Mouse (Mus musculus) stomach, embryonic 14.5 days (tissue): ENCODE results near the gene Rgs16. TPM values are rescaled to one million over a fixed set of nuclear protein-coding genes. Genes with fewer than 3 reads are reported as not detected.

Source experiments
- ATAC-seq: fragments of 200-750 bp; cut with Nextera tagmentation; 2 replicates; pipeline ENCODE4 v1.8.0; 2017; ENCODE audit warnings: low read depth, moderate TSS enrichment; ENCODE audit not compliant: insufficient number of reproducible peaks, insufficient read depth, low FRiP score
- H3K27ac ChIP-seq: fragments of 300-500 bp; sonication (generic); 2 replicates; pipeline ENCODE4 v1.5.1; 2014; ENCODE audit warnings: mild to moderate bottlenecking, low read length, moderate library complexity, mixed read lengths
- H3K27me3 ChIP-seq: fragments of 300-500 bp; sonication (generic); 2 replicates; pipeline ENCODE4 v1.6.1; 2014; ENCODE audit warnings: low read length, control low read depth, mixed read lengths; ENCODE audit not compliant: control insufficient read depth, insufficient read depth
- H3K36me3 ChIP-seq: fragments of 300-500 bp; sonication (generic); 2 replicates; pipeline ENCODE4 v1.6.1; 2014; ENCODE audit warnings: mild to moderate bottlenecking, control low read depth, low read length, moderate library complexity, mixed read lengths; ENCODE audit not compliant: control insufficient read depth, insufficient read depth
- H3K4me1 ChIP-seq: fragments of 300-500 bp; sonication (generic); 2 replicates; pipeline ENCODE4 v1.6.1; 2014; ENCODE audit warnings: low read length, control low read depth, mixed read lengths; ENCODE audit not compliant: control insufficient read depth, insufficient read depth
- H3K4me2 ChIP-seq: fragments of 300-500 bp; sonication (generic); replicated peaks from 2 replicates; pipeline ENCODE4 v1.6.1; 2014; ENCODE audit warnings: low read depth, low read length, control low read depth
- H3K4me3 ChIP-seq: fragments of 300-500 bp; sonication (generic); 2 replicates; pipeline ENCODE4 v1.5.1; 2014; ENCODE audit warnings: low read depth, low read length, control low read depth
- H3K9ac ChIP-seq: fragments of 300-500 bp; sonication (generic); replicated peaks from 2 replicates; pipeline ENCODE4 v1.6.1; 2014; ENCODE audit warnings: low read depth, mild to moderate bottlenecking, control low read depth, low read length, moderate library complexity, mixed read lengths
- H3K9me3 ChIP-seq: fragments of 300-500 bp; sonication (generic); 2 replicates; pipeline ENCODE4 v1.6.1; 2016; ENCODE audit warnings: low read depth, low read length, control low read depth; ENCODE audit not compliant: control insufficient read depth
- WGBS: fragments of 180-500 bp; shearing (Covaris S2); extraction: QIAGEN DNeasy Blood & Tissue Kit; methylation state at CpG from one replicate; pipeline ENCODE4 v1.1.7; 2014; 5-methylcytosine and 5-hydroxymethylcytosine counted together
- polyA plus RNA-seq: library from polyadenylated mRNA; unstranded; fragments of >200 nt; fragmentation: Nextera tagmentation; extraction: Ambion mirVana; gene quantifications from 2 replicates; pipeline ENCODE4 v1.2.1, GENCODE M21; 2014

Gene Rgs16
- polyA plus RNA-seq, 1 experiment from 2014 or later = 2.4 TPM

- ATAC-seq = no peak
These were observed 39.6 kb upstream of the Rgs16 start for GRCm38 (mm10) chr1:153700448-153701063.

GRCm38 (mm10) chr1:153701461-153701860 lies 38.7 kb upstream of the Rgs16 start:
- no peaks in the 10 kb centered on the region for H3K27me3 ChIP-seq
- H3K9ac ChIP-seq = no peak overlapping the region
- no peaks in the 10 kb centered on the region for H3K36me3 ChIP-seq
- no peaks in the 10 kb centered on the region for H3K9me3 ChIP-seq
- peaks cover 8% of the 10 kb centered on the region; the same call in 1 of the 2 replicates for H3K4me1 ChIP-seq
- H3K27ac ChIP-seq = no peak overlapping the region
- no peak for ATAC-seq
- 86% methylated on average over 1 of the region's 1 CpGs for WGBS
- no peak overlapping the region for H3K4me3 ChIP-seq
- no peak overlapping the region for H3K4me2 ChIP-seq

More at GRCm38 (mm10) chr1:153700448-153701063, 39.6 kb upstream of the Rgs16 start:
- Histone ChIP-seq H3K4me2 (no peak overlapping the region), H3K4me3 (no peak overlapping the region), H3K9ac (no peak overlapping the region), H3K9me3 (no peaks in the 10 kb centered on the region), H3K4me1 (peaks cover 8% of the 10 kb centered on the region; the same call in 1 of the 2 replicates), H3K27me3 (no peaks in the 10 kb centered on the region), H3K27ac (no peak overlapping the region), H3K36me3 (no peaks in the 10 kb centered on the region)
- WGBS = 78% methylated on average over 11 of the region's 11 CpGs

DNA sequence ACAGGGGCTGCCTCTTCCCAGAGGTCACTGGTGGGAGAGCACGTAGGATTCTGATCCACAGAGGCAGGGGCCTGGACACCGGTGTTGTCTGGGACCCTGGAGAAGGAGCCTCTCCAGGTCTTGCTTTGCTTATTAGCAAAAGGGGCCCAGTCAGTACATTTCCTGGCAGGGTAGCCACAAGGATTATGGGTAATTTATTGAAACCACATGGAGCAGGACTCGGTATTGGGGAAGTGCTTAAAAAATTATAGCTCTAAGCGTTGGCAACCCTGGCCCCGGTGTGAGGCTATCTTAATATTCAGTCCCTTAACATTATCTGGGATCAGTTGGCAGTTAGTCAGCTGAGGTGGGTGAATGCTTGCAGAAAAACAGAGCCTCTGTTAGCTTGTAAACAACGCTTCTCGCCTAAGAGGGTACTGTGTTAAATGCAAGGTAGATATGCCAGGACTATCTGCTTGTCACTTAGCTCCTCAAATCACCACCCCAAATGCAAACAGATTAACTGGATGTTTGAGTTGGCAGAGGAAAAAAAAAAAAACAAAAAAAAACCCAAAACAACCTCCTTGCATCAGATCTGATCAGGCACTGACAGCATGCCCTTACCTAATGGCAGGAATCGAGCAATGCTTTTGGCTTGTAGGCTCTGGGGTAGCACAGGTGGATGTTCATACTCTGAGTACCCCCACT lies 37.8 kb upstream of the Rgs16 start:
- no peak for ATAC-seq
- H3K27ac ChIP-seq = no peak overlapping the region
- H3K4me1 ChIP-seq = peaks cover 8% of the 10 kb centered on the region; the same call in 1 of the 2 replicates

GRCm38 (mm10) chr1:153702853-153703410 lies 37.2 kb upstream of the Rgs16 start:
- Histone ChIP-seq H3K9me3 (no peaks in the 10 kb centered on the region), H3K36me3 (no peaks in the 10 kb centered on the region), H3K4me3 (no peak overlapping the region), H3K4me1 (peaks cover 8% of the 10 kb centered on the region; the same call in 1 of the 2 replicates), H3K27ac (no peak overlapping the region), H3K4me2 (no peak overlapping the region), H3K9ac (no peak overlapping the region), H3K27me3 (no peaks in the 10 kb centered on the region)
- no peak for ATAC-seq
- WGBS = 70% methylated on average over 8 of the region's 8 CpGs

More for the DNA sequence above, 37.8 kb upstream of the Rgs16 start:
- Histone ChIP-seq H3K4me3 (no peak overlapping the region), H3K36me3 (no peaks in the 10 kb centered on the region), H3K27me3 (no peaks in the 10 kb centered on the region), H3K9me3 (no peaks in the 10 kb centered on the region), H3K4me2 (no peak overlapping the region), H3K9ac (no peak overlapping the region)
- WGBS = 81% methylated on average over 8 of the region's 8 CpGs

DNA sequence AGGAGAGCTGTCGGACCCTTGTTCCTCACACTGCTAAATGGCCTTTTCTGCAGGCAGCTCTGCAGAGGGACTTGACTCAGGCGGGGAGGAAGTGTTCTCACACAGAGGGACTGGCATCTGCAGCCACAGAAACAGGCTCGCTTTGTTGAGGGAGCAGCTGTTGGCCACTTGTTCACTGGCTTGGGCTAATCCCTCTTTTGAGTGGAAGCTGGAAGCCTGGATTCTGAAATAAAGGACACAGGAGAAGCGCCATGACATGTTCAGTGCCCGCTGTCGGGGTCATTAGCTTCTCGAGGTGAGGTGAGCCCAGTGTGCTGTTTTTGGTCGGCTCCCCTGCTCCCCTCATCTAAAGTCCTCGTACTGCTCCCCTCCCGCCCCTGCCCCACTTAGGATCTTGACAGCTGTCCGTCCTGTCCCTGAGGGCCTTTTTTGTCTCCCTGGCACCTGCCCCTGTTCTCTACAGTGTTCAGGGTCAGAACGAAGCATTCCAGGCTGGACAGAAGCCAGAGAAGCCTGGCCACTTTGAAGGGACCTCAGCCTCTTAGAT lies 36.6 kb upstream of the Rgs16 start:
- Histone ChIP-seq H3K27me3 (no peaks in the 10 kb centered on the region), H3K36me3 (no peaks in the 10 kb centered on the region), H3K4me3 (no peak overlapping the region), H3K9me3 (no peaks in the 10 kb centered on the region), H3K27ac (no peak overlapping the region), H3K9ac (no peak overlapping the region), H3K4me1 (peaks cover 8% of the 10 kb centered on the region; the same call in 1 of the 2 replicates), H3K4me2 (no peak overlapping the region)
- 17% methylated on average over 12 of the region's 12 CpGs for WGBS
- peak; percentile 20; the same call in 1 of the 2 replicates for ATAC-seq

DNA sequence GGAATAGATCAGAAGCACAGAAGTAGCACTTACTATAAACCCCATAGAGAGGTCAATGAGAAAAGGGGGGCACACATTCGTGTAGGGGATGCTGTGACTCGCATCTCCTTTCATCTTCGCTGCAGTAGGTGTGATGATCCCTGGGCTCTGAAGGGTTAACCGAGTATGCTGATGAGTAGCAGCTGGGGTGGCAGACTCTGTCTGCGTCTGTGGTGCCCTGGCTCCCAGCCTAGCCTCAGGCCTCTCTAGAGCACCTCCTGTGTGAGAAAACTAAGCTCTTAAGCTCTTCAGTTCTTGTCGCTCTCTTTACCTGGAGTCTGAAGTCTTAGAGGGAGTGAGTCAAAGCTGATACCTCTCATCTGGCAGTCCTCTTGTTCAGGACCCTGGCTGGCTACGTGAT lies 36.0 kb upstream of the Rgs16 start:
- no peak for ATAC-seq
- Histone ChIP-seq H3K36me3 (no peaks in the 10 kb centered on the region), H3K9me3 (no peaks in the 10 kb centered on the region), H3K27me3 (no peaks in the 10 kb centered on the region), H3K27ac (no peak overlapping the region; the same call in 1 of the 2 replicates), H3K9ac (no peak overlapping the region), H3K4me2 (no peak overlapping the region), H3K4me1 (peaks cover 8% of the 10 kb centered on the region; the same call in 1 of the 2 replicates), H3K4me3 (no peak overlapping the region)
- WGBS = 16% methylated on average over 7 of the region's 7 CpGs

DNA sequence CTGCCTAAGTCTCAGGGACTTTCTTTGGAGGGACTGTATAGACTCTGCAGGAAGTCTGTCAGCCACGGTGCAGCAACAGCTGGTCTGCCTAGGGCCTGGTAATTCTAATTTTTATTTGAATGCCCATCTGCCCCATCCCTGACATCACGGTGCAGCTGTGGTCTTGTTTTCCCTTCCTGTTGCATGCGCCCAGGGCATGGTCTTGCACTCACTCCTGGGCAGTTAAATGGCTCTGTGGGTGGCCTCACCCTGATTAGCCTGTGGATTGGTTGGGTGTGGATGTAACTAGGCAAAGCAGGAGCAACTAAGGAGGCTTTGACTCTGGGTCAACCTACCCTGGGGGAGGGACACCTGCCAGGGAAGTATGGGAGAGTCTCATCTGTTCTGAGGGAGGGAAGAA lies 35.2 kb upstream of the Rgs16 start:
- 29% methylated on average over 3 of the region's 3 CpGs for WGBS
- Histone ChIP-seq H3K4me2 (no peak overlapping the region), H3K36me3 (no peaks in the 10 kb centered on the region), H3K4me1 (peaks cover 8% of the 10 kb centered on the region; the same call in 1 of the 2 replicates), H3K9ac (no peak overlapping the region), H3K9me3 (no peaks in the 10 kb centered on the region), H3K4me3 (no peak overlapping the region), H3K27me3 (no peaks in the 10 kb centered on the region), H3K27ac (no peak overlapping the region)
- ATAC-seq = no peak

GRCm38 (mm10) chr1:153708626-153709025 lies 31.5 kb upstream of the Rgs16 start:
- peaks cover 8% of the 10 kb centered on the region; the same call in 1 of the 2 replicates for H3K4me1 ChIP-seq
- no peaks in the 10 kb centered on the region for H3K36me3 ChIP-seq
- H3K9ac ChIP-seq = no peak overlapping the region
- H3K27me3 ChIP-seq = no peaks in the 10 kb centered on the region
- 87% methylated on average over 5 of the region's 5 CpGs for WGBS
- no peak overlapping the region for H3K4me3 ChIP-seq
- H3K27ac ChIP-seq = no peak overlapping the region
- no peak for ATAC-seq
- no peaks in the 10 kb centered on the region for H3K9me3 ChIP-seq
- no peak overlapping the region for H3K4me2 ChIP-seq
